Comparison of ENCODE assay signal across 26 mouse cellular contexts in genomic region chr17:27866737-27867136, GRCm38 (mm10).
"Had no signal": no experiment of that assay in that cellular context is flagged by ENCODE, and none has a peak within 500 bp of the region (broad histone marks: within the 10 kb centered on the region; RNA-seq: fewer than 3 reads in every experiment).

No protein-coding gene starts in this region.

- H3K4me3 ChIP-seq: embryonic facial prominence, embryonic 10.5 days; embryonic facial prominence, embryonic 12.5 days; embryonic facial prominence, embryonic 13.5 days; embryonic facial prominence, embryonic 15.5 days; erythroblast, embryonic 14.5 days; forebrain, embryonic 10.5 days; forebrain, embryonic 12.5 days; forebrain, embryonic 13.5 days; forebrain, embryonic 15.5 days; gastrocnemius, adult 2 months had no signal

- H3K4me1 ChIP-seq: embryonic facial prominence, embryonic 10.5 days; embryonic facial prominence, embryonic 12.5 days; embryonic facial prominence, embryonic 15.5 days; forebrain, embryonic 10.5 days; forebrain, embryonic 12.5 days; forebrain, embryonic 13.5 days had no signal

- H3K27me3 ChIP-seq: embryonic facial prominence, embryonic 12.5 days; embryonic facial prominence, embryonic 13.5 days; embryonic facial prominence, embryonic 15.5 days; forebrain, embryonic 12.5 days; forebrain, embryonic 13.5 days; forebrain, embryonic 15.5 days had no signal

- H3K9ac ChIP-seq: embryonic facial prominence, embryonic 12.5 days; embryonic facial prominence, embryonic 13.5 days; embryonic facial prominence, embryonic 15.5 days; forebrain, embryonic 12.5 days; forebrain, embryonic 13.5 days; forebrain, embryonic 15.5 days; forebrain, postnatal 0 days had no signal

- H3K36me3 ChIP-seq: forebrain, embryonic 12.5 days; forebrain, embryonic 15.5 days had no signal

- DNase-seq: cerebellum, adult 18-20 months; cerebellum, adult 2 months; cerebellum, adult 8-10 months; cerebellum, adult 9-10 months; cerebellum, adult 9-11 months; cerebellum, postnatal 14 days; cerebellum, postnatal 36 days; embryo, embryonic 11 days; forebrain, postnatal 0 days; gastrocnemius, adult 2 months; gastrocnemius, postnatal 10 days; gastrocnemius, postnatal 14 days; gastrocnemius, postnatal 25 days; gastrocnemius, postnatal 36 days; heart, adult 11 months had no signal

- H3K9me3 ChIP-seq: embryonic facial prominence, embryonic 10.5 days; embryonic facial prominence, embryonic 12.5 days; embryonic facial prominence, embryonic 13.5 days; embryonic facial prominence, embryonic 15.5 days; forebrain, embryonic 10.5 days; forebrain, embryonic 12.5 days; forebrain, embryonic 13.5 days; forebrain, embryonic 15.5 days had no signal

- H3K27ac ChIP-seq: embryonic facial prominence, embryonic 10.5 days; embryonic facial prominence, embryonic 12.5 days; embryonic facial prominence, embryonic 13.5 days; embryonic facial prominence, embryonic 15.5 days; forebrain, embryonic 10.5 days; forebrain, embryonic 12.5 days; forebrain, embryonic 13.5 days; forebrain, embryonic 15.5 days; gastrocnemius, adult 2 months had no signal

- H3K4me2 ChIP-seq: embryonic facial prominence, embryonic 12.5 days; embryonic facial prominence, embryonic 13.5 days; embryonic facial prominence, embryonic 15.5 days; forebrain, embryonic 12.5 days; forebrain, embryonic 13.5 days; forebrain, embryonic 15.5 days had no signal

- ATAC-seq: forebrain, embryonic 13.5 days; forebrain, embryonic 14.5 days; forebrain, embryonic 15.5 days; forebrain, embryonic 16.5 days; forebrain, postnatal 0 days had no signal
